Mouse (Mus musculus): ENCODE results near the gene Efemp2.

- TF ChIP-seq CTCF (IDR thresholded peaks at IDR 0.05; ENCODE audit: low read depth, low read length) = no peak
- TF ChIP-seq POLR2A (IDR thresholded peaks at IDR 0.05; ENCODE audit: borderline replicate concordance, low read depth, low read length) = no peak
These were observed 11.6 kb downstream of the Efemp2 start for GRCm38 (mm10) chr19:5485371-5485770.
